Mouse (Mus musculus) ES-Bruce4 (cell line): ENCODE data around the gene Rnf121. TPM values are rescaled to one million over a fixed set of nuclear protein-coding genes. Genes with fewer than 3 reads are reported as not detected.
A peak's percentile ranks its signal among the peaks of the same experiment; 100 is the strongest.

Experiments used
- H3K27ac ChIP-seq: 2 replicates; pipeline ENCODE4 v1.5.1; 2012; ENCODE audit warnings: low read length, inconsistent platforms; ENCODE audit not compliant: insufficient read depth
- H3K27me3 ChIP-seq: 2 replicates; pipeline ENCODE4 v1.6.1; 2012; ENCODE audit warnings: mild to moderate bottlenecking, low read length, inconsistent platforms; ENCODE audit not compliant: control insufficient read depth, poor library complexity, insufficient read depth, severe bottlenecking
- H3K36me3 ChIP-seq: 2 replicates; pipeline ENCODE4 v1.6.1; 2012; ENCODE audit warnings: inconsistent platforms, mild to moderate bottlenecking, low read length, moderate library complexity; ENCODE audit not compliant: control insufficient read depth, poor library complexity, insufficient read depth, severe bottlenecking
- H3K4me1 ChIP-seq: one replicate; pipeline ENCODE4 v1.8.1; 2011; ENCODE audit warnings: low read length; ENCODE audit not compliant: control insufficient read depth, insufficient read depth
- H3K4me3 ChIP-seq: 2 replicates; pipeline ENCODE4 v1.5.1; 2011; ENCODE audit warnings: low read depth, mild to moderate bottlenecking, low read length
- H3K9ac ChIP-seq: 2 replicates; pipeline ENCODE4 v1.6.1; 2012; ENCODE audit warnings: low read depth, mild to moderate bottlenecking, inconsistent platforms; ENCODE audit not compliant: poor library complexity, severe bottlenecking
- H3K9me3 ChIP-seq: replicated peaks from 2 replicates; pipeline ENCODE4 v1.6.1; 2012; ENCODE audit warnings: mild to moderate bottlenecking, low read length, inconsistent platforms; ENCODE audit not compliant: control insufficient read depth, poor library complexity, insufficient read depth, severe bottlenecking
- CTCF ChIP-seq: IDR thresholded peaks from one replicate; pipeline ENCODE4 v1.8.1; 2011; ENCODE audit warnings: low read depth, low read length
- EP300 ChIP-seq: IDR thresholded peaks from 2 replicates; pipeline ENCODE4 v1.6.1; 2011; ENCODE audit warnings: low read depth, low read length; ENCODE audit not compliant: insufficient read depth
- POLR2A ChIP-seq: IDR thresholded peaks from one replicate; pipeline ENCODE4 v1.8.1; 2011; ENCODE audit warnings: low read length; ENCODE audit not compliant: insufficient read depth
- polyA plus RNA-seq: library from polyadenylated mRNA; stranded (reverse); fragments of >200 nt; gene quantifications from 2 replicates; pipeline ENCODE4 v1.2.4, GENCODE M21; 2011; ENCODE audit warnings: low read depth; ENCODE audit not compliant: missing spikeins, insufficient read depth, insufficient read length

The Rnf121 gene
- polyA plus RNA-seq, 1 experiment = 27.1 TPM

- Histone ChIP-seq H3K36me3 (peaks cover under 1% of the 10 kb centered on the region; the same call in 1 of the 2 replicates), H3K27ac (no peak overlapping the region)
- no peak for TF ChIP-seq CTCF
- no peak for TF ChIP-seq POLR2A
- TF ChIP-seq EP300 = no peak
Measured at GRCm38 (mm10) chr7:101982735-101983134, 82.5 kb downstream of the Rnf121 start.

DNA sequence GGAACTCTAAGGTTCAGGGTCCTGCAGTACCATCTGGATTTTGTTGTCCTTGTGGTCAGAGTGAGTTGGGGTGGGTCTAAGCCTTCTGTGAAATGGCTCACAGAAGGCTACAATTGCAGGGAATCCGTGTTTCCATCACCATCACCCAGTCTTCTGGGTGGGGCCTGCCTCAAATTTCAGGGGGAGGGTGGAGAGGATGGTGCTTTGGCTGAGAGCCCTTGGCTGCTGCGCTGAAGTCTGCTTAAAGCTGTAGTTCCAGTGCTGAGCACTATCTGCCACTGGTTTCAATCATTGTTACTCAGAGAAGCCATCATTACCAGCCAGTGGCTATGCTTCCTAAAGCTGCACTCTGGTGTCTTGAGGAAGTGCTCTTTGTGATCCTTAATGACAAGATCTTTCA, 90.8 kb downstream of the Rnf121 start:
- no peak overlapping the region for H3K27ac ChIP-seq

More at GRCm38 (mm10) chr7:101982735-101983134, 82.5 kb downstream of the Rnf121 start:
- no peaks in the 10 kb centered on the region for H3K9me3 ChIP-seq
- H3K4me1 ChIP-seq = no peaks in the 10 kb centered on the region
- H3K9ac ChIP-seq = no peak overlapping the region
- H3K4me3 ChIP-seq = no peak overlapping the region
- H3K27me3 ChIP-seq = no peaks in the 10 kb centered on the region

GRCm38 (mm10) chr7:101973730-101974129, 91.5 kb downstream of the Rnf121 start:
- H3K9ac ChIP-seq = no peak overlapping the region
- no peaks in the 10 kb centered on the region for H3K27me3 ChIP-seq
- H3K4me1 ChIP-seq = peaks cover 4% of the 10 kb centered on the region
- H3K36me3 ChIP-seq = no peaks in the 10 kb centered on the region; the same call in 1 of the 2 replicates
- no peak for TF ChIP-seq CTCF
- H3K4me3 ChIP-seq = no peak overlapping the region
- no peak overlapping the region for H3K27ac ChIP-seq
- H3K9me3 ChIP-seq = no peaks in the 10 kb centered on the region

More for the DNA sequence above, 90.8 kb downstream of the Rnf121 start:
- TF ChIP-seq POLR2A = no peak
- TF ChIP-seq EP300 = no peak
- no peak for TF ChIP-seq CTCF
- H3K9ac ChIP-seq = no peak overlapping the region
- no peak overlapping the region for H3K4me3 ChIP-seq
- no peaks in the 10 kb centered on the region for H3K9me3 ChIP-seq
- no peaks in the 10 kb centered on the region for H3K27me3 ChIP-seq
- no peaks in the 10 kb centered on the region; the same call in 1 of the 2 replicates for H3K36me3 ChIP-seq
- H3K4me1 ChIP-seq = peaks cover 4% of the 10 kb centered on the region

DNA sequence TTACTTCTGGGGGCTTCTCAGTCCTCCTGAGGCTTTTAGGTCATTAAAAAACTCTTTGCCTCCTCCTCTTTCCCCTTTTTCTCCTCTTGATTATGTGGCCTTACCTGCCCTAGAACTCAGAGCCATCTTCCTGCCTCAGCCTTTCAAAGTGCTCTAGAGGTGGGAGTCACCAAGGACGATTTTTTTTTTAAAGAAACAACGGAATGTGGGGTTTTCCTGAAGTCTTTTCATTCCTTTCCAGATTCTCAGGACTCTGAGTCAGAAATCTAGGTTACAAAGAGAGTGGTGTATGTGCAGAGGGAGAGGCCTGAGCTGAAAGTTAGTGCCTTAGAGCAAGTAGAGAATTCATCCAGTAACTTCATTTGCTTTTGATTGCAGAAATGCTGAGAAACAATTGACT, 93.5 kb downstream of the Rnf121 start:
- Histone ChIP-seq H3K4me3 (no peak overlapping the region), H3K36me3 (no peaks in the 10 kb centered on the region; the same call in 1 of the 2 replicates), H3K9me3 (no peaks in the 10 kb centered on the region), H3K4me1 (peaks cover 4% of the 10 kb centered on the region), H3K27me3 (no peaks in the 10 kb centered on the region), H3K9ac (peak overlapping the region; percentile 19), H3K27ac (peak overlapping the region; percentile 22; the same call in 1 of the 2 replicates)
- TF ChIP-seq EP300 = no peak

DNA sequence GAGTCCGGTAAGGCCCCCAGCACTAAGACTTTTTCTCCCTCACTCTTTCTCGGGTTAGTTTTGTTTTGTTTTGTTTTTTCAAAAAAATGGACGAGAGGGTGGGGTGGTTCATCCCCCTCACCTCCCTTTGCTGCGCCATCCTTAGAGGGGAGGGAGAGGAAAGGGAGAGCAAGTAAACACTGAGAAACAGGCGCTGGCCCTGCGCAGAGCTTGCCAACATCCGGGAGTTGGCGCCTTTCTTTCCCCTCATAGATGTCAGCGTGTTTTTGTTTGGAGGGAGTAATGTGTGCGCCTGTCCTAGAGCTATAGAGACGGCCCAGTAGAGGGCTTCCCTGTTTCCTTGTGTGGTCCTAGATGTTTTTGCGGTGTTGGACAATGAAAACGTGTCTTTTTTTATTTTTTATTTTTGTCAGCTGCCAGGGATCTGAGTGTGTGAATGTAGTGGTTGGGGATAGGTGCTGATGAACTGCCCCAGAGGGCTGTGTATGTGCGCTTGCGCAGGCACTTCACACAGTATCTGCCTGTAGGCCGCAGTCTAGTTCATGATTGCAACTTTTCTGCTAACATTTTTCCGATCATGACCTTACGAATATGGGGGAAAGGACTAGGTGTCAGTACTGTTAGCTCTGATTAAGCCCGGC, 94.3 kb downstream of the Rnf121 start:
- Histone ChIP-seq H3K9ac (peak overlapping the region; percentile 19), H3K4me1 (peaks cover 4% of the 10 kb centered on the region), H3K9me3 (no peaks in the 10 kb centered on the region), H3K27ac (peak overlapping the region; percentile 37; the same call in 1 of the 2 replicates), H3K4me3 (peak overlapping the region; percentile 47), H3K36me3 (no peaks in the 10 kb centered on the region), H3K27me3 (no peaks in the 10 kb centered on the region)
- no peak for TF ChIP-seq POLR2A
- TF ChIP-seq CTCF = no peak
- TF ChIP-seq EP300 = no peak

- Histone ChIP-seq H3K36me3 (no peaks in the 10 kb centered on the region), H3K4me3 (peak overlapping the region; percentile 78), H3K27me3 (no peaks in the 10 kb centered on the region), H3K4me1 (peaks cover 4% of the 10 kb centered on the region), H3K9ac (peak overlapping the region; percentile 19), H3K27ac (no peak overlapping the region), H3K9me3 (no peaks in the 10 kb centered on the region)
- TF ChIP-seq POLR2A (no peak), CTCF (no peak), EP300 (no peak)
Measured at GRCm38 (mm10) chr7:101970429-101970775, 94.9 kb downstream of the Rnf121 start.
